Mouse (Mus musculus): Measurements from ENCODE around the gene D630023F18Rik. TPM values are rescaled to one million over a fixed set of nuclear protein-coding genes. Genes with fewer than 3 reads are reported as not detected.

Gene D630023F18Rik
- polyA plus RNA-seq, 1 experiment from 2014 or later, result 0.98 TPM

- no peaks in the 10 kb centered on the region for H3K9me3 ChIP-seq
- ATAC-seq (replicated peaks), result no peak
- H3K4me3 ChIP-seq, result no peak overlapping the region
- no peaks in the 10 kb centered on the region for H3K27me3 ChIP-seq
- no peaks in the 10 kb centered on the region for H3K4me1 ChIP-seq
- 93% methylated on average over 10 of the region's 10 CpGs for WGBS
- no peaks in the 10 kb centered on the region for H3K36me3 ChIP-seq
- H3K27ac ChIP-seq (replicated peaks), result no peak overlapping the region
- no peak overlapping the region for H3K9ac ChIP-seq (replicated peaks)
- H3K4me2 ChIP-seq (replicated peaks), result no peak overlapping the region
Measured at GRCm38 (mm10) chr1:65107654-65108279, 15.2 kb downstream of the D630023F18Rik start.

GRCm38 (mm10) chr1:65103273-65103672 is 19.7 kb downstream of the D630023F18Rik start, which contains the start of gene Cryga:
Gene Cryga (minus strand): TSS chr1:65103373.
- H3K4me1 ChIP-seq, result no peaks in the 10 kb centered on the region
- H3K36me3 ChIP-seq, result no peaks in the 10 kb centered on the region
- ATAC-seq (replicated peaks), result no peak
- no peak within 1 kb of the TSS for H3K4me3 ChIP-seq
- no peak within 1 kb of the TSS for H3K9ac ChIP-seq (replicated peaks)
- no peaks in the 10 kb centered on the region for H3K27me3 ChIP-seq
- WGBS, result 90% methylated on average over 11 of the region's 11 CpGs
- no peak within 1 kb of the TSS for H3K4me2 ChIP-seq (replicated peaks)
- no peaks in the 10 kb centered on the region for H3K9me3 ChIP-seq
- no peak within 1 kb of the TSS for H3K27ac ChIP-seq (replicated peaks)

- no peak for ATAC-seq (replicated peaks)
- Histone ChIP-seq H3K27me3 (no peaks in the 10 kb centered on the region), H3K4me2 (replicated peaks) (no peak overlapping the region), H3K9ac (replicated peaks) (no peak overlapping the region), H3K9me3 (no peaks in the 10 kb centered on the region), H3K36me3 (no peaks in the 10 kb centered on the region), H3K27ac (replicated peaks) (no peak overlapping the region), H3K4me1 (no peaks in the 10 kb centered on the region), H3K4me3 (no peak overlapping the region)
- WGBS, result 83% methylated on average over 3 of the region's 3 CpGs
Measured at GRCm38 (mm10) chr1:65096953-65097352, 26.1 kb downstream of the D630023F18Rik start.

GRCm38 (mm10) chr1:65091566-65091965 is 31.4 kb downstream of the D630023F18Rik start:
- no peak for ATAC-seq (replicated peaks)
- 94% methylated on average over 3 of the region's 3 CpGs for WGBS
- Histone ChIP-seq H3K4me1 (no peaks in the 10 kb centered on the region), H3K4me3 (no peak overlapping the region), H3K4me2 (replicated peaks) (no peak overlapping the region), H3K27ac (replicated peaks) (no peak overlapping the region), H3K27me3 (no peaks in the 10 kb centered on the region), H3K36me3 (no peaks in the 10 kb centered on the region), H3K9me3 (no peaks in the 10 kb centered on the region), H3K9ac (replicated peaks) (no peak overlapping the region)

GRCm38 (mm10) chr1:65090370-65090769 is 32.6 kb downstream of the D630023F18Rik start:
- no peak overlapping the region for H3K4me3 ChIP-seq
- no peaks in the 10 kb centered on the region for H3K9me3 ChIP-seq
- H3K27me3 ChIP-seq, result no peaks in the 10 kb centered on the region
- 79% methylated on average over 2 of the region's 2 CpGs for WGBS
- no peak overlapping the region for H3K9ac ChIP-seq (replicated peaks)
- ATAC-seq (replicated peaks), result no peak
- no peak overlapping the region for H3K4me2 ChIP-seq (replicated peaks)
- H3K36me3 ChIP-seq, result no peaks in the 10 kb centered on the region
- no peak overlapping the region for H3K27ac ChIP-seq (replicated peaks)
- H3K4me1 ChIP-seq, result no peaks in the 10 kb centered on the region

- no peak overlapping the region for H3K9ac ChIP-seq (replicated peaks)
- no peak overlapping the region for H3K4me2 ChIP-seq (replicated peaks)
- H3K4me1 ChIP-seq, result no peaks in the 10 kb centered on the region
- no peak for ATAC-seq (replicated peaks)
- no peak overlapping the region for H3K4me3 ChIP-seq
- H3K27ac ChIP-seq (replicated peaks), result no peak overlapping the region
- no peaks in the 10 kb centered on the region for H3K9me3 ChIP-seq
- WGBS, result 82% methylated on average over 6 of the region's 6 CpGs
- H3K36me3 ChIP-seq, result no peaks in the 10 kb centered on the region
- no peaks in the 10 kb centered on the region for H3K27me3 ChIP-seq
Measured at GRCm38 (mm10) chr1:65088567-65089356, 34.3 kb downstream of the D630023F18Rik start.

- H3K9ac ChIP-seq (replicated peaks), result no peak within 1 kb of the TSS
- no peaks in the 10 kb centered on the region for H3K4me1 ChIP-seq
- no peaks in the 10 kb centered on the region for H3K36me3 ChIP-seq
- no peaks in the 10 kb centered on the region for H3K27me3 ChIP-seq
- no peak within 1 kb of the TSS for H3K4me3 ChIP-seq
- no peaks in the 10 kb centered on the region for H3K9me3 ChIP-seq
- no peak within 1 kb of the TSS for H3K27ac ChIP-seq (replicated peaks)
- WGBS, result 26% methylated on average over 7 of the region's 7 CpGs
- no peak within 1 kb of the TSS for H3K4me2 ChIP-seq (replicated peaks)
- no peak for ATAC-seq (replicated peaks)
Measured at GRCm38 (mm10) chr1:65082188-65082587, 40.8 kb downstream of the D630023F18Rik start, which contains the start of gene Crygb. Gene Crygb (minus strand): TSS chr1:65082288.

GRCm38 (mm10) chr1:65075607-65076006 is 47.4 kb downstream of the D630023F18Rik start:
- Histone ChIP-seq H3K27me3 (no peaks in the 10 kb centered on the region), H3K27ac (replicated peaks) (no peak overlapping the region), H3K4me3 (no peak overlapping the region), H3K36me3 (no peaks in the 10 kb centered on the region), H3K4me1 (no peaks in the 10 kb centered on the region), H3K9me3 (no peaks in the 10 kb centered on the region), H3K9ac (replicated peaks) (no peak overlapping the region), H3K4me2 (replicated peaks) (no peak overlapping the region)
- ATAC-seq (replicated peaks), result no peak
- WGBS, result 19% methylated on average over 5 of the region's 5 CpGs

GRCm38 (mm10) chr1:65073589-65073988 is 49.4 kb downstream of the D630023F18Rik start, which contains the start of gene Crygc:
Gene Crygc (minus strand): TSS chr1:65073689.
- Histone ChIP-seq H3K36me3 (no peaks in the 10 kb centered on the region), H3K4me3 (no peak within 1 kb of the TSS), H3K27me3 (no peaks in the 10 kb centered on the region), H3K9me3 (no peaks in the 10 kb centered on the region), H3K9ac (replicated peaks) (no peak within 1 kb of the TSS), H3K4me1 (no peaks in the 10 kb centered on the region), H3K4me2 (replicated peaks) (no peak within 1 kb of the TSS), H3K27ac (replicated peaks) (no peak within 1 kb of the TSS)
- 59% methylated on average over 6 of the region's 6 CpGs for WGBS
- no peak for ATAC-seq (replicated peaks)

GRCm38 (mm10) chr1:65067842-65068241 is 55.2 kb downstream of the D630023F18Rik start:
- H3K4me3 ChIP-seq, result no peak overlapping the region
- no peak overlapping the region for H3K27ac ChIP-seq (replicated peaks)
- no peak for ATAC-seq (replicated peaks)
- no peaks in the 10 kb centered on the region for H3K36me3 ChIP-seq
- H3K9ac ChIP-seq (replicated peaks), result no peak overlapping the region
- no peaks in the 10 kb centered on the region for H3K4me1 ChIP-seq
- no peaks in the 10 kb centered on the region for H3K27me3 ChIP-seq
- H3K4me2 ChIP-seq (replicated peaks), result no peak overlapping the region
- no peaks in the 10 kb centered on the region for H3K9me3 ChIP-seq

- no peak for ATAC-seq (replicated peaks)
Measured at GRCm38 (mm10) chr1:65064201-65064600, 58.8 kb downstream of the D630023F18Rik start.

GRCm38 (mm10) chr1:65063352-65063751 is 59.7 kb downstream of the D630023F18Rik start, which contains the start of gene Crygd:
Gene Crygd (minus strand): TSS chr1:65063452.
- H3K27ac ChIP-seq (replicated peaks), result no peak within 1 kb of the TSS
- H3K27me3 ChIP-seq, result no peaks in the 10 kb centered on the region
- no peak within 1 kb of the TSS for H3K4me3 ChIP-seq
- H3K36me3 ChIP-seq, result no peaks in the 10 kb centered on the region
- no peak within 1 kb of the TSS for H3K9ac ChIP-seq (replicated peaks)
- H3K9me3 ChIP-seq, result no peaks in the 10 kb centered on the region
- WGBS, result 26% methylated on average over 8 of the region's 8 CpGs
- H3K4me1 ChIP-seq, result no peaks in the 10 kb centered on the region
- no peak for ATAC-seq (replicated peaks)
- H3K4me2 ChIP-seq (replicated peaks), result no peak within 1 kb of the TSS

More at GRCm38 (mm10) chr1:65064201-65064600, 58.8 kb downstream of the D630023F18Rik start:
- H3K36me3 ChIP-seq, result no peaks in the 10 kb centered on the region
- WGBS, result 77% methylated on average over 15 of the region's 15 CpGs
- no peak overlapping the region for H3K9ac ChIP-seq (replicated peaks)
- H3K4me2 ChIP-seq (replicated peaks), result no peak overlapping the region
- no peaks in the 10 kb centered on the region for H3K9me3 ChIP-seq
- no peaks in the 10 kb centered on the region for H3K4me1 ChIP-seq
- H3K27me3 ChIP-seq, result no peaks in the 10 kb centered on the region
- no peak overlapping the region for H3K4me3 ChIP-seq
- no peak overlapping the region for H3K27ac ChIP-seq (replicated peaks)

All from forebrain, embryonic 15.5 days (tissue).